Mouse (Mus musculus) embryo, embryonic 10.5 days (tissue): ENCODE data around the gene Aunip.
A peak's percentile ranks its signal among the peaks of the same experiment; 100 is the strongest.
"Not testable (repeated sequence)": the region's sequence is repeated elsewhere in the genome, so short reads cannot be mapped to it uniquely, and the experiment has no call there.

Source experiments
- DNase-seq: peaks from one replicate; pipeline ENCODE4 v3.0.0-alpha.2; 2015; ENCODE audit warnings: low spot score

Gene Aunip

GRCm38 (mm10) chr4:134485151-134485900 is 25.5 kb upstream of the Aunip start:
- DNase-seq: no peak

- DNase-seq: no peak
Measured at GRCm38 (mm10) chr4:134488211-134488610, 22.6 kb upstream of the Aunip start.

- no peak for DNase-seq
Measured at GRCm38 (mm10) chr4:134489986-134490665, 20.7 kb upstream of the Aunip start.

- DNase-seq: no peak
Measured at GRCm38 (mm10) chr4:134491716-134492115, 19.1 kb upstream of the Aunip start.

- not testable (repeated sequence) for DNase-seq
Measured at GRCm38 (mm10) chr4:134494161-134494560, 16.6 kb upstream of the Aunip start.

- DNase-seq: peak; percentile 26
Measured at GRCm38 (mm10) chr4:134494780-134495545, 15.8 kb upstream of the Aunip start.

- no peak for DNase-seq
Measured at GRCm38 (mm10) chr4:134495546-134495923, 15.3 kb upstream of the Aunip start.

- DNase-seq: peak; percentile 62
Measured at GRCm38 (mm10) chr4:134496595-134497210, 14.1 kb upstream of the Aunip start, which contains the start of gene Paqr7. TSS of gene Paqr7 (plus strand) at chr4:134496697.

- DNase-seq: no peak
Measured at GRCm38 (mm10) chr4:134497223-134497622, 13.6 kb upstream of the Aunip start.

GRCm38 (mm10) chr4:134497986-134498731 is 12.6 kb upstream of the Aunip start:
- no peak for DNase-seq

- DNase-seq: not testable (repeated sequence)
Measured at GRCm38 (mm10) chr4:134498983-134499382, 11.8 kb upstream of the Aunip start.

GRCm38 (mm10) chr4:134501095-134501494 is 9.7 kb upstream of the Aunip start:
- no peak for DNase-seq

- DNase-seq: no peak
Measured at GRCm38 (mm10) chr4:134503686-134504357, 7.0 kb upstream of the Aunip start.

- no peak for DNase-seq
Measured at GRCm38 (mm10) chr4:134505303-134505789, 5.5 kb upstream of the Aunip start.

GRCm38 (mm10) chr4:134505966-134506594 is 4.7 kb upstream of the Aunip start:
- DNase-seq: no peak

- DNase-seq: no peak
Measured at GRCm38 (mm10) chr4:134506713-134507112, 4.1 kb upstream of the Aunip start.

GRCm38 (mm10) chr4:134510396-134510795 is 403 bp upstream of the Aunip start:
- DNase-seq: no peak

GRCm38 (mm10) chr4:134511730-134512129 is 931 bp downstream of the Aunip start:
- no peak for DNase-seq

- DNase-seq: peak; percentile 81
Measured at GRCm38 (mm10) chr4:134512798-134513197, 2.0 kb downstream of the Aunip start.

GRCm38 (mm10) chr4:134514309-134514930 is 3.6 kb downstream of the Aunip start:
- DNase-seq: no peak
